Mouse (Mus musculus): ENCODE data around the gene Cuedc1.

DNA sequence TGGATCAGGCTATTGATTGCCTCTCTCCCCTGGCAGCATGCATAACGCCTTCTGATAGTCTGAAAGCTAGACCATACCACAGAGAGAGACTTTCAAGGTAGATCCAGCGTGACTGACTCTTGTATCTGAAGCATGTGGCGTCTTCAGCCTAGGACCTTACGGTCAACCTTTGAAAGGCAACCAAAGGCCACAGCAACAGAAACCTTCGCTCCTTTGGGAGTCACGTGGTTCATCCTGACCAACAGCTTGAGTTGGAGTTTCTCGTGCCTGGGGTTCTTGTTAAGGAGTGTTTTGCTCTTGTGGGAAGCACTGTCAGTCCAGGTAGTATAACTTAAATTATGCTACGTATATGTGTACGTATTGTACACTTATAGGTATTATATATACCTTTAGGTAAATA, 30.6 kb downstream of the Cuedc1 start:
- TF ChIP-seq EP300 (IDR thresholded peaks at IDR 0.05; ENCODE audit: insufficient read depth, low read depth, low read length): no peak
- TF ChIP-seq CTCF (IDR thresholded peaks at IDR 0.05; ENCODE audit: low read depth, low read length): no peak
- no peak for TF ChIP-seq POLR2A (IDR thresholded peaks at IDR 0.05; ENCODE audit: insufficient read depth, low read length)
